Mouse (Mus musculus) kidney, embryonic 14.5 days (tissue): ENCODE measurements around the gene Xylt1. TPM values are rescaled to one million over a fixed set of nuclear protein-coding genes. Genes with fewer than 3 reads are reported as not detected.

Experiments used
- ATAC-seq: fragments of 200-750 bp; cut with Nextera tagmentation; 2 replicates; pipeline ENCODE4 v1.8.0; 2017; ENCODE audit warnings: moderate number of reproducible peaks, mild to moderate bottlenecking, moderate TSS enrichment, moderate library complexity; ENCODE audit not compliant: low FRiP score, low TSS enrichment
- H3K27ac ChIP-seq: fragments of 300-500 bp; sonication (generic); 2 replicates; pipeline ENCODE4 v1.5.1; 2014; ENCODE audit warnings: low read depth, mild to moderate bottlenecking, low read length, moderate library complexity, mixed read lengths
- H3K27me3 ChIP-seq: fragments of 300-500 bp; sonication (generic); 2 replicates; pipeline ENCODE4 v1.6.1; 2014; ENCODE audit warnings: mild to moderate bottlenecking, low read length; ENCODE audit not compliant: control insufficient read depth, insufficient read depth
- H3K36me3 ChIP-seq: fragments of 300-500 bp; sonication (generic); 2 replicates; pipeline ENCODE4 v1.6.1; 2014; ENCODE audit warnings: low read length, mixed read lengths; ENCODE audit not compliant: control insufficient read depth, insufficient read depth
- H3K4me1 ChIP-seq: fragments of 300-500 bp; sonication (generic); 2 replicates; pipeline ENCODE4 v1.6.1; 2014; ENCODE audit warnings: low read length, mixed read lengths; ENCODE audit not compliant: control insufficient read depth, insufficient read depth
- H3K4me2 ChIP-seq: fragments of 300-500 bp; sonication (generic); replicated peaks from 2 replicates; pipeline ENCODE4 v1.6.1; 2014; ENCODE audit warnings: low read depth, mild to moderate bottlenecking, low read length
- H3K4me3 ChIP-seq: fragments of 300-500 bp; sonication (generic); 2 replicates; pipeline ENCODE4 v1.5.1; 2014; ENCODE audit warnings: mild to moderate bottlenecking, low read length
- H3K9ac ChIP-seq: fragments of 300-500 bp; sonication (generic); 2 replicates; pipeline ENCODE4 v1.6.1; 2014; ENCODE audit warnings: low read depth, mild to moderate bottlenecking, low read length, moderate library complexity
- H3K9me3 ChIP-seq: fragments of 300-500 bp; sonication (generic); 2 replicates; pipeline ENCODE4 v1.6.1; 2016; ENCODE audit warnings: low read length; ENCODE audit not compliant: control insufficient read depth
- WGBS: fragments of 180-500 bp; shearing (Covaris S2); extraction: QIAGEN DNeasy Blood & Tissue Kit; methylation state at CpG from one replicate; pipeline ENCODE4 v1.1.7; 2014; 5-methylcytosine and 5-hydroxymethylcytosine counted together
- polyA plus RNA-seq: library from polyadenylated mRNA; unstranded; fragments of >200 nt; fragmentation: Nextera tagmentation; extraction: Ambion mirVana; gene quantifications from 2 replicates; pipeline ENCODE4 v1.2.1, GENCODE M21; 2014

Xylt1 gene
- polyA plus RNA-seq, 1 experiment from 2014 or later = 4.6 TPM

DNA sequence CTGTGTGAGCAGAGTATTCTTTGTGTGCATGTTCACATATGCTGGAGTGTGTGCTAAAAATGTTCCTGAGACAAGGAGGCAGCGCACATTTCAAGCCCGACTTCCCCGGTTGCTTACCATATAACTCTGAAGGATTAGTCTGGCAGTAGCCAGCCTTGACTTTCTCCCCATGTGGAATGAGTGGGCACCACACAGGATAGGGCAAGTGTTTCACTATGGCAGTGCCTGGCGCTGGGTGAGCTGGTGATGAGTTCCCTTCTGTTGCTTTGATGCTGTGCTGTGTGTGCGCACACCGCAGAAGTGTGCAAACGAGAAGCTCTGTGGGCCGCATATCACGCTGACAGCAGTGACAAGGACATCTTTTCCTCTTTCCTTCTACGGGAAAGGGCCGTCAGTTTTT lies 56.1 kb downstream of the Xylt1 start:
- no peak overlapping the region for H3K27ac ChIP-seq
- H3K9ac ChIP-seq = no peak overlapping the region
- WGBS = 73% methylated on average over 11 of the region's 11 CpGs
- no peak overlapping the region for H3K4me2 ChIP-seq
- H3K4me3 ChIP-seq = no peak overlapping the region
- H3K27me3 ChIP-seq = no peaks in the 10 kb centered on the region
- ATAC-seq = no peak
- no peaks in the 10 kb centered on the region for H3K36me3 ChIP-seq
- H3K4me1 ChIP-seq = 0 out of 2 replicates have a peak, but pooled peaks cover 3% of the 10 kb centered on the region
- H3K9me3 ChIP-seq = no peaks in the 10 kb centered on the region

DNA sequence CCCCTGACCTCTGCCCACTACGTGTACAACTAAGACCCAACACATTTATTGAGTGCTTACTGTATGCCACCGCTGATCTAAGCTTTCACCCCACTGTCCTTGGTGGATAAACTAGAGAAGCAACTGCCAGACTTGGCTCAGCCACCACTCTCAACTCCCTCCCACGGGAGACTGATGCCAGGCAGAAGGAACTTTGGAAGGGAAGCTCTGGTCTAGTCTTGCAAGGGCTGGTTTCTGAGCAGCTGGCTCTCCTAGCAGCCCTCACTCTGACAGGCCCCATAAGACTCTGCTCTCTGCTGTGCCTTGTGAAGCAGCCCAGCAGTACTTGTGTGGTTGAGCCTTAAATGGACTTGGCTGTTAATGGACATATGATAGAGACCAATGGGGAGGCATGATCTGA lies 60.2 kb downstream of the Xylt1 start:
- Histone ChIP-seq H3K9me3 (no peaks in the 10 kb centered on the region), H3K27ac (no peak overlapping the region), H3K27me3 (no peaks in the 10 kb centered on the region), H3K9ac (no peak overlapping the region), H3K4me3 (no peak overlapping the region), H3K36me3 (no peaks in the 10 kb centered on the region), H3K4me2 (no peak overlapping the region), H3K4me1 (0 out of 2 replicates have a peak, but pooled peaks cover 3% of the 10 kb centered on the region)
- WGBS = 89% methylated on average over 3 of the region's 3 CpGs
- no peak for ATAC-seq

DNA sequence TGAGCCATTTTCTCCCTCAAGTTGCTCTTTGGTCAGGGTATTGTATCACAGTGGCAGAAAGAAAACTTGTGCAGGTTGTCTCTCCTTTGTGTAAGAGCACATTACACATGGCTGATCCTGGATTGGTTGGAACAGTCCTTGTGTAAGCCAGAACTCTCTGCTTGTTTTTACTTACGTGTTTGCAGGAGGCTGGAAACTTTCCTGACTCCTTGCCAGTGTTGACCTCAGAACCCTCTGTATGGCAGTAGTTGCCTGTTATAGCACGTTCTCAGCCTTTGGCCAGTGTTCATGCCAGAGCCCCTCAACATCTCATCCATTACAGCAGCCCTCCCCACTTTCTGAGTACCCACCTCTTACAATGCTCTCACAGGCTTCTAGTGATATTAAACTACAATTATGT lies 61.9 kb downstream of the Xylt1 start:
- H3K9me3 ChIP-seq = no peaks in the 10 kb centered on the region
- no peak for ATAC-seq
- H3K27ac ChIP-seq = no peak overlapping the region
- no peak overlapping the region for H3K9ac ChIP-seq
- no peaks in the 10 kb centered on the region for H3K36me3 ChIP-seq
- 85% methylated on average over 2 of the region's 2 CpGs for WGBS
- H3K4me3 ChIP-seq = no peak overlapping the region
- no peaks in the 10 kb centered on the region for H3K27me3 ChIP-seq
- no peak overlapping the region for H3K4me2 ChIP-seq
- H3K4me1 ChIP-seq = 0 out of 2 replicates have a peak, but pooled peaks cover 3% of the 10 kb centered on the region

DNA sequence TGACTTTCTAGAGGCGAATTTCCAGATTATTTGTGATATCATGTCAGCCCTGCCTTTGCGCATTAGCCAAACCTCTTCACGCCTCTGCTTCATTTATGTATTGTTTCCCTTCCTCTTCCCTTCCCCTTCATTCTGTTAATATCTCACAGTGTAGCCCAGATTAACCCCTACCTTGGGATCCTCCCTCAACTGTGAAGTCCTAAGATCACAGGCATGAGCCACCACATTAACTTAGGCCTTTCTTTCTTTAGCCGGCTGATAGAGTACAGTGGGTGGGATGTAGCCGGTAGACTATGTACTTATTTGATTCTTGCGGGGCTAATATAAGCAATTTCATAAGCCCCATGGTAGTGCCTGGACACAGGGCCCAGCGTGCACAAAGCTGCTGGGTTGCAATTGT lies 62.4 kb downstream of the Xylt1 start:
- H3K4me3 ChIP-seq = no peak overlapping the region
- 84% methylated on average over 7 of the region's 7 CpGs for WGBS
- H3K36me3 ChIP-seq = no peaks in the 10 kb centered on the region
- H3K27me3 ChIP-seq = no peaks in the 10 kb centered on the region
- H3K9me3 ChIP-seq = no peaks in the 10 kb centered on the region
- H3K9ac ChIP-seq = no peak overlapping the region
- H3K27ac ChIP-seq = no peak overlapping the region
- H3K4me1 ChIP-seq = 0 out of 2 replicates have a peak, but pooled peaks cover 3% of the 10 kb centered on the region
- no peak for ATAC-seq
- no peak overlapping the region for H3K4me2 ChIP-seq

DNA sequence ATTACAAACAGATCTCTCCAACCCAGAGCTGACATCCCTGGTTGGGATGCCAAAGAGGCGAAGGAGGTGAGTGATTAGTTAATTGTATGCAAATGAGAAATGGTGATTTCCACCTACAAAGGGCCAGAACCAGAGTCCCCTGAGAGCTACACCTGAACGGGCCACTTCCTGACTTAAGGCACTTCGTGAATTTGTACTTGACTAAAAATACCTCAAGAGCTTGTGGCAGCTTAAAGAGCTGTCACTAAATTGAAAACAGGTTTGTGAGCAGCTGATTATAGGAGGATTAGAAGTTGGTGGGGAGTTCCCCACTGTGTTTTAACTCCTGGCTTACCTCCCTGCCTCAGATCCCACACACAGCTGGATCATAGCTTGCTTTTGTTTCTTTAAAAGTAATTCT lies 64.7 kb downstream of the Xylt1 start:
- Histone ChIP-seq H3K4me1 (0 out of 2 replicates have a peak, but pooled peaks cover 3% of the 10 kb centered on the region), H3K36me3 (no peaks in the 10 kb centered on the region), H3K9ac (no peak overlapping the region), H3K27me3 (no peaks in the 10 kb centered on the region), H3K27ac (no peak overlapping the region), H3K4me3 (no peak overlapping the region), H3K9me3 (no peaks in the 10 kb centered on the region), H3K4me2 (no peak overlapping the region)
- no peak for ATAC-seq
- WGBS = 58% methylated on average over 3 of the region's 3 CpGs

DNA sequence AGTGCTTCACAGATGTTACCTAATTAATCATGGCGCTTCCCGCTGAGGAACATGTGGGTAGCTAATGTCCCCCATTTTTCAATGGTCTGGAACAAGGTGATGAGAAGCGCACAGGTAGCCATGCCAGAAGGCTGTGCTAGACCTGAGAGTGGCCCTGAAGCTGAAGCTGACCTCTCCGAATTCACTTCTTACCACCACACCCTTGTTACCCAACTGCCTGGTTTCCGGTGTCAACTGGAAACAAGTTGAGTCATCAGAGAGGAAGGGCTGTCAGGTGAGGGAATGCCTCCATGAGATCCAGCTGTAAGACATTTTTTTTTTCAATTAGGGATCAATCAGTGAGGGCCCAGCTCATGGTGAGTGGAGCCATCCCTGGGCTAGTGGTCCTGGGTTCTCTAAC lies 68.8 kb downstream of the Xylt1 start:
- no peaks in the 10 kb centered on the region for H3K27me3 ChIP-seq
- no peak overlapping the region for H3K4me3 ChIP-seq
- H3K4me1 ChIP-seq = peaks cover 4% of the 10 kb centered on the region; the same call in 1 of the 2 replicates
- no peaks in the 10 kb centered on the region for H3K36me3 ChIP-seq
- no peak overlapping the region for H3K4me2 ChIP-seq
- no peak overlapping the region for H3K27ac ChIP-seq
- no peak for ATAC-seq
- no peaks in the 10 kb centered on the region for H3K9me3 ChIP-seq
- WGBS = 97% methylated on average over 5 of the region's 5 CpGs
- no peak overlapping the region for H3K9ac ChIP-seq

DNA sequence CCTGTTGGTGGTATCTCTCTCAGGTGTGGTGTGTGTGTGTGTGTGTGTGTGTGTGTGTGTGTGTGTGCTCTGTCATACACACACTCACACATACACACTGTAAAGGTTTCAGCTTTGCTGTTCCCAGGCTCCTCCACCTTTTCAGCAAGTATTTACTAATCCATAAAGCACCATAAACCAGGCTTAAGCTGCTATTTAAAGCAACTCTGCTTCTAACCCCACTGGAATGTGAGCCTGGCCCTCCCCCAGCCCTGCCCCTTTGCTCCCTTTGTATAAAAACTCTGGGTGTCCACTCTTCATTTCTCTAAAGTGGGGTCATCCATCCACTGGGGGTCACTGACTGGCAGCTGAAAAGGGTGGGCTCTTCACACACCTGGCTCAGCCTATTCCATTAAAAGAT lies 70.4 kb downstream of the Xylt1 start:
- Histone ChIP-seq H3K27ac (no peak overlapping the region), H3K4me1 (peaks cover 4% of the 10 kb centered on the region; the same call in 1 of the 2 replicates), H3K9ac (no peak overlapping the region), H3K27me3 (no peaks in the 10 kb centered on the region), H3K9me3 (no peaks in the 10 kb centered on the region), H3K36me3 (no peaks in the 10 kb centered on the region), H3K4me2 (no peak overlapping the region), H3K4me3 (no peak overlapping the region)
- ATAC-seq = no peak

DNA sequence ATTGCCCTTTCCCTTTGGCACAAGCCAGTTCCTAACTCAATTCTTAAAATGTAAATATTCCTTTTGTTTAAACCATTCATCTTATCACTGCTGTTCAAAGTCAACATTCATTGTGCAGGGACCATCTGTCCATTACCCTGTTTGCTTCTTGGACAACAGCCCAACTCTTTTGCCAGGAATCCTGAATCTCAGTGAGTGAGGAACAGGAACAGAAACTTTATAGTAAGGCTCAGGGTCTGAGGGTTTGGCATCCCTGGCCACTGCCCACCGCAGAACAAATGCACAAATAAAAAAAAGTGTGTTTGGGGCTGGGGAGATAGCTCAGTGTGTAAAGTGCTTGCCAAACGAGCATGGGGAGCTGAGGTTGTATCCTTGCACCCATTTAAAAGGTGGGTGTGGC lies 71.5 kb downstream of the Xylt1 start:
- no peaks in the 10 kb centered on the region for H3K27me3 ChIP-seq
- H3K9ac ChIP-seq = no peak overlapping the region
- no peak for ATAC-seq
- WGBS = 65% methylated on average over 2 of the region's 2 CpGs
- no peaks in the 10 kb centered on the region for H3K9me3 ChIP-seq
- H3K36me3 ChIP-seq = no peaks in the 10 kb centered on the region
- H3K27ac ChIP-seq = no peak overlapping the region
- no peak overlapping the region for H3K4me2 ChIP-seq
- H3K4me3 ChIP-seq = no peak overlapping the region
- peaks cover 4% of the 10 kb centered on the region; the same call in 1 of the 2 replicates for H3K4me1 ChIP-seq

DNA sequence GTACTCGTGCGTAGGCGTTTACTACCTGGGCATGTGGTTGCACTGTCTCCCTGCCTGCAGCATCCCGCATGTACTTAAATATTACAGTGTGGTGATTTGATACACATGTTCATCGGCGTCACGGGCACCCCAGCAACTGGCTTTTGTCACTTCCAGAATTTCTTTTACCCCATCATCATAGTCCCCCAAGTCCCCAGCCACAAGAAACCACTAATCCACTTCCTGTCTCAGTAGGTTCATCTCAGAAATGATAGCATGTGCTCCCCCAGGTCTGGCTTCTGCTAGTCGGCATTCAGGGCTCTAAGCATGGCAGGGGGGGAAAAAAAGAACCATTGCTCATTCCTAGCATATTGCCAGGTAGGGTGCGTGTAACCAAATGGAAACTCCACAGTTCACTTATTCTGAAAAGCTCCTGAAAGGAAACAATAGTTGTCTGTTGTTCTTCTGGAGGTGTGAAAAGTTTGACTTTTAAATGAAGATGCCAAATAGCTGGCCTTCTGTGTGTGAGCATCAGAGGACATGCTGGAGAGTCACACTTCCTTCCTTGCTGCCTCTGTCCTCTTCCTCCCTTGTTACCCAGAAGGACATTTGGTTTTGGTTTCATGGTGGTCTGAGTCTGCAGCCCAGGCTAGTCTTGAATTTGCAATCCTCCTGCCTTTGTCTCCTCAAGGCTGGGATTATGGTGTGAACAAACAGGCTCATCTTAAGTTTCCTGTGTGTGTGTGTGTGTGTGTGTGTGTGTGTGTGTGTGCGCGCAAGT lies 74.2 kb downstream of the Xylt1 start:
- no peak overlapping the region for H3K4me2 ChIP-seq
- no peaks in the 10 kb centered on the region for H3K9me3 ChIP-seq
- H3K27ac ChIP-seq = no peak overlapping the region
- no peaks in the 10 kb centered on the region for H3K36me3 ChIP-seq
- ATAC-seq = no peak
- H3K9ac ChIP-seq = no peak overlapping the region
- 91% methylated on average over 11 of the region's 11 CpGs for WGBS
- no peak overlapping the region for H3K4me3 ChIP-seq
- H3K4me1 ChIP-seq = peaks cover 4% of the 10 kb centered on the region; the same call in 1 of the 2 replicates
- H3K27me3 ChIP-seq = no peaks in the 10 kb centered on the region
